Mouse (Mus musculus): Measurements from ENCODE around the gene Vmn2r20. TPM values are rescaled to one million over a fixed set of nuclear protein-coding genes. Genes with fewer than 3 reads are reported as not detected.
"Not testable (repeated sequence)": the region's sequence is repeated elsewhere in the genome, so short reads cannot be mapped to it uniquely, and the experiment has no call there.

Vmn2r20 gene
- polyA plus RNA-seq (2015; fragmentation: Nextera tagmentation; extraction: Ambion mirVana): not detected in 2 replicates

DNA sequence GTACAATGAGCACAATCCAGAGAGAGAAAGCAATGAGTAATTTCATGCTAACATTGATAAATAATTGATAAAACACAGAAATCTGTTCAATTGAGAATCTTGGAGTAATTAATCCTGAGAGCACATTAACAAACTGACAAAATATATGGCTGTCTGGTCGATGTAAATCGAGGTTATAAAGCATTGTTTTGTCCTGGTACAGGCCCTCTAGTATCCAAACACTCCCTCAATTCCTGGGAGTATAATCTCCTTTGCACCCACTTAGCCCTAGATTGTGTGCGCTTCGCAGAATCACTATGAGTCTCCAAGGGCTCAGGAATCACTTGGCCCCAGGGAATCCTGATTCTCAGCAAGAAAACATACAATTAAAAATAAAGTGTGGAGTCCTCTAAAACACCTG is at the start of gene Vmn2r20:
Gene Vmn2r20 (minus strand): TSS at position 101 of the 400 bp plus-strand sequence.
- H3K27me3 ChIP-seq; H3K9me3 ChIP-seq; H3K4me3 ChIP-seq; H3K9ac ChIP-seq; H3K4me1 ChIP-seq (replicated peaks); H3K4me2 ChIP-seq; H3K36me3 ChIP-seq; ATAC-seq (ENCODE audit: low FRiP score, low read depth); H3K27ac ChIP-seq (replicated peaks): not testable (repeated sequence)
- WGBS: no CpG with 5 or more reads among the region's 4 CpGs

DNA sequence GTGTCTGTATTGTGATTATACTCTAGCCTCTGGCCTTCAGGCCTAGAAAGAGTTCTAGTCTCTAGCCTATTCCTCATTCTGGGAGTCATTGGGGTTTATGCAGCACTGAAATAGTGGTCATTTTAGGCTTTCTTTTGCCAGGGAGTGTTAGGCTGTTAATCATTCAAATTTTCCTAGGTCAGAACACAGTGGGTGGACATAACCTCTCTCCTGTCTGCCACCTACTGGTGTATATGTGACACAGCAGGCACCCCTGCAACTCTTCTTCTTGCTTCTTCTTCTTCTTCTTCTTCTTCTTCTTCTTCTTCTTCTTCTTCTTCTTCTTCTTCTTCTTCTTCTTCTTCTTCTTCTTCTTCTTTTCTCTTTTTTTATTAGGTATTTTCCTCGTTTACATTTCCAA is 6.5 kb upstream of the Vmn2r20 start:
- WGBS: no CpG with 5 or more reads among the region's 1 CpGs
- ATAC-seq (ENCODE audit: low FRiP score, low read depth); H3K4me2 ChIP-seq; H3K4me3 ChIP-seq; H3K27ac ChIP-seq (replicated peaks); H3K9me3 ChIP-seq; H3K36me3 ChIP-seq; H3K27me3 ChIP-seq; H3K9ac ChIP-seq; H3K4me1 ChIP-seq (replicated peaks): not testable (repeated sequence)

DNA sequence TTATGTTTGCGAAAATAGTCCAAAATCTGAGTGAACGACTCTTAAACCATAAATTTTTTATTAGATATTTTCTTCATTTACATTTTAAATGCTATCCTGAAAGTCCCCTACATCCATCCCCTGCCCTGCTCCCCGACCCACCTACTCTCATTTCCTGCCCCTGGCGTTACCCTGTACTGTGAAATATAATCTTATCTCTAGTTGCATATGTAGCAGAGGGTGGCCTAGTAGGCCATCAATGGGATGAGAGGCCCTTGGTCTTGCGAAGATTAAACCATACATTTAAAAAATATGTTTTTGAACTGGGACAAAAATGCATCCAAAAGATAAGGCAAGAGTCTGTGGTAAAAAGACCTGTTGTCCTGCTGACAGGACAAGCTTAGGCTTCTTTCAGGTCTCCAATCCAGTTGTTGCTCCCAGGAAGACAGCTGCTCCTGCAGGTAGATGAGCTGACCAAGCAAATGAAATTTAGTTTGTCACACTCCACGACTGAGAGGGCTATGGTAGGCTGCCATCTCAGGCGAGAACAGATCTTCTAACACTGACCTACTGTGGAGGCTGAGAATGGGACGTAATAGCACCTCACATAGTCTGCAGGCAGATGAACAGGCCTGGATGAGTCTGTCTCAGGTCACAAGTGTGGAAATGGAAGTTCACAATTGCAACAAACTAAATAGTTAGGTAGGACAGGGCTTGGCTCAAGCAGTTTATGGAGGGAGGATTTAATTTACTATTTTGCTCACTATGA is 10.8 kb downstream of the Vmn2r20 start:
- ATAC-seq (ENCODE audit: low FRiP score, low read depth); H3K9me3 ChIP-seq; H3K4me3 ChIP-seq; H3K27me3 ChIP-seq; H3K36me3 ChIP-seq; H3K9ac ChIP-seq; H3K4me2 ChIP-seq; H3K4me1 ChIP-seq (replicated peaks); H3K27ac ChIP-seq (replicated peaks): not testable (repeated sequence)
- WGBS: no CpG with 5 or more reads among the region's 8 CpGs

GRCm38 (mm10) chr6:123388824-123389223 is 29.1 kb downstream of the Vmn2r20 start:
- not testable (repeated sequence) for H3K4me1 ChIP-seq (replicated peaks)

DNA sequence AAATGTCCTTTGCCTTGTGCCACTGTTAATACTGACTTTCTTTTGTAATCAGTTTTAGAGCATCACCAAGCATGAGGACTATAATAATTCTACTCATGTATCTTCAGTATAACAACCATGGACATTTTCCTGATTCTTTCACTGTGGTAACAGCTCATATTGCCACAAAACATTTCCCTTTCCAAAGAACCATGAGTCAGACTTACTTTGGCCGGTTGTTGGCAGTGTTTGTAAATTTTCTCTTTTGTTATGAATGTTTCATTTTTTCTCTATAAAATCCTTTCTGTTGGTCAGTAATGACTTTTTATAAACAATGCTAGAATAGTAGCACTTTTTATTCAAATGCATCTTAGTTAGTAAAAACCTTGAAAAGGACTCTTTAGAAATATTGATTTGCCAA is 71.8 kb downstream of the Vmn2r20 start:
- Histone ChIP-seq H3K4me1 (replicated peaks) (no peaks in the 10 kb centered on the region), H3K9me3 (no peaks in the 10 kb centered on the region), H3K4me2 (no peak overlapping the region), H3K27me3 (no peaks in the 10 kb centered on the region), H3K27ac (replicated peaks) (no peak overlapping the region), H3K36me3 (no peaks in the 10 kb centered on the region), H3K9ac (no peak overlapping the region), H3K4me3 (no peak overlapping the region)
- 90% methylated on average over 1 of the region's 1 CpGs for WGBS
- ATAC-seq (ENCODE audit: low FRiP score, low read depth): no peak

More at GRCm38 (mm10) chr6:123388824-123389223, 29.1 kb downstream of the Vmn2r20 start:
- not testable (repeated sequence) for H3K27ac ChIP-seq (replicated peaks); ATAC-seq (ENCODE audit: low FRiP score, low read depth); H3K4me2 ChIP-seq; H3K4me3 ChIP-seq; H3K36me3 ChIP-seq; H3K9ac ChIP-seq; H3K27me3 ChIP-seq; H3K9me3 ChIP-seq

GRCm38 (mm10) chr6:123340093-123340492 is 77.8 kb downstream of the Vmn2r20 start:
- H3K27ac ChIP-seq (replicated peaks): no peak overlapping the region
- no peaks in the 10 kb centered on the region for H3K27me3 ChIP-seq
- no peak overlapping the region for H3K4me3 ChIP-seq
- H3K4me2 ChIP-seq: no peak overlapping the region
- H3K4me1 ChIP-seq (replicated peaks): no peaks in the 10 kb centered on the region
- no peaks in the 10 kb centered on the region for H3K36me3 ChIP-seq
- ATAC-seq (ENCODE audit: low FRiP score, low read depth): peak; percentile 51; the same call in 1 of the 2 replicates
- H3K9ac ChIP-seq: no peak overlapping the region
- H3K9me3 ChIP-seq: no peaks in the 10 kb centered on the region

GRCm38 (mm10) chr6:123332503-123332902 is 85.4 kb downstream of the Vmn2r20 start:
- Histone ChIP-seq H3K27me3 (no peaks in the 10 kb centered on the region), H3K27ac (replicated peaks) (no peak overlapping the region), H3K4me2 (no peak overlapping the region), H3K9ac (no peak overlapping the region), H3K4me3 (no peak overlapping the region), H3K4me1 (replicated peaks) (no peaks in the 10 kb centered on the region), H3K36me3 (no peaks in the 10 kb centered on the region), H3K9me3 (no peaks in the 10 kb centered on the region)
- 31% methylated on average over 2 of the region's 2 CpGs for WGBS
- no peak for ATAC-seq (ENCODE audit: low FRiP score, low read depth)

Other genes with a start within 250 kb of the Vmn2r20 start
- not detected in 2 replicates for gene Clec4b2, start 245.2 kb downstream of the Vmn2r20 start, polyA plus RNA-seq (2015; fragmentation: Nextera tagmentation; extraction: Ambion mirVana)
- 1.2 and 2.2 TPM in 2 replicates for gene Clec4n, start 188.3 kb downstream of the Vmn2r20 start, polyA plus RNA-seq (2015; fragmentation: Nextera tagmentation; extraction: Ambion mirVana)
- not detected in 2 replicates for gene Clec4d, start 156.0 kb downstream of the Vmn2r20 start, polyA plus RNA-seq (2015; fragmentation: Nextera tagmentation; extraction: Ambion mirVana)
- 0.08 and 0.13 TPM in 2 replicates for gene Clec4e, start 128.2 kb downstream of the Vmn2r20 start, polyA plus RNA-seq (2015; fragmentation: Nextera tagmentation; extraction: Ambion mirVana)
- gene Vmn2r19, start 109.8 kb downstream of the Vmn2r20 start, polyA plus RNA-seq (2015; fragmentation: Nextera tagmentation; extraction: Ambion mirVana): not detected in 2 replicates
- not detected in 2 replicates for gene Vmn2r21, start 115.3 kb upstream of the Vmn2r20 start, polyA plus RNA-seq (2015; fragmentation: Nextera tagmentation; extraction: Ambion mirVana)
- gene Vmn2r22, start 232.6 kb upstream of the Vmn2r20 start, polyA plus RNA-seq (2015; fragmentation: Nextera tagmentation; extraction: Ambion mirVana): not detected in 2 replicates